Mouse (Mus musculus) forebrain, embryonic 15.5 days (tissue): ENCODE data around the gene Dcbld1. TPM values are rescaled to one million over a fixed set of nuclear protein-coding genes. Genes with fewer than 3 reads are reported as not detected.
A peak's percentile ranks its signal among the peaks of the same experiment; 100 is the strongest.
"Not testable (repeated sequence)": the region's sequence is repeated elsewhere in the genome, so short reads cannot be mapped to it uniquely, and the experiment has no call there.

Experiments
- ATAC-seq: fragments of 200-750 bp; cut with Nextera tagmentation; replicated peaks from 2 replicates; pipeline ENCODE4 v1.8.0; 2017; ENCODE audit warnings: mild to moderate bottlenecking, moderate TSS enrichment, moderate library complexity
- H3K27ac ChIP-seq: fragments of 300-500 bp; sonication (generic); replicated peaks from 2 replicates; pipeline ENCODE4 v1.5.1; 2015; ENCODE audit warnings: mild to moderate bottlenecking, inconsistent platforms
- H3K27me3 ChIP-seq: fragments of 300-500 bp; sonication (generic); 2 replicates; pipeline ENCODE4 v1.6.1; 2015; ENCODE audit warnings: inconsistent platforms
- H3K36me3 ChIP-seq: fragments of 300-500 bp; sonication (generic); 2 replicates; pipeline ENCODE4 v1.6.1; 2015; ENCODE audit warnings: mild to moderate bottlenecking, inconsistent platforms
- H3K4me1 ChIP-seq: fragments of 300-500 bp; sonication (generic); 2 replicates; pipeline ENCODE4 v1.6.1; 2015; ENCODE audit warnings: inconsistent platforms
- H3K4me2 ChIP-seq: fragments of 300-500 bp; sonication (generic); replicated peaks from 2 replicates; pipeline ENCODE4 v1.6.1; 2015; ENCODE audit warnings: mild to moderate bottlenecking, inconsistent platforms
- H3K4me3 ChIP-seq: fragments of 300-500 bp; sonication (generic); 2 replicates; pipeline ENCODE4 v1.5.1; 2015; ENCODE audit warnings: mild to moderate bottlenecking, inconsistent platforms
- H3K9ac ChIP-seq: fragments of 300-500 bp; sonication (generic); replicated peaks from 2 replicates; pipeline ENCODE4 v1.6.1; 2015; ENCODE audit warnings: mild to moderate bottlenecking, inconsistent platforms
- H3K9me3 ChIP-seq: fragments of 300-500 bp; sonication (generic); 2 replicates; pipeline ENCODE4 v1.6.1; 2016; ENCODE audit warnings: inconsistent platforms
- WGBS: fragments of 180-500 bp; shearing (Covaris S2); methylation state at CpG from one replicate; pipeline ENCODE4 v1.1.7; 2015; ENCODE audit warnings: mixed read lengths; 5-methylcytosine and 5-hydroxymethylcytosine counted together
- polyA plus RNA-seq: library from polyadenylated mRNA; unstranded; fragments of >200 nt; fragmentation: Nextera tagmentation; extraction: Ambion mirVana; gene quantifications from 2 replicates; pipeline ENCODE4 v1.2.1, GENCODE M21; 2015

Gene Dcbld1
- polyA plus RNA-seq, 1 experiment from 2014 or later = 22.0 TPM

- Histone ChIP-seq H3K4me3 (no peak overlapping the region), H3K27ac (no peak overlapping the region), H3K4me1 (peaks cover 26% of the 10 kb centered on the region), H3K27me3 (no peaks in the 10 kb centered on the region), H3K9ac (no peak overlapping the region), H3K4me2 (no peak overlapping the region), H3K36me3 (no peaks in the 10 kb centered on the region), H3K9me3 (no peaks in the 10 kb centered on the region)
- ATAC-seq = no peak
- 95% methylated on average over 5 of the region's 5 CpGs for WGBS
Observed at GRCm38 (mm10) chr10:52271385-52271784, 38.0 kb downstream of the Dcbld1 start.

- Histone ChIP-seq H3K9me3 (no peaks in the 10 kb centered on the region), H3K4me3 (no peak overlapping the region), H3K4me1 (peaks cover 26% of the 10 kb centered on the region), H3K9ac (no peak overlapping the region), H3K27ac (no peak overlapping the region), H3K27me3 (no peaks in the 10 kb centered on the region), H3K36me3 (no peaks in the 10 kb centered on the region), H3K4me2 (no peak overlapping the region)
- WGBS = 64% methylated on average over 2 of the region's 2 CpGs
- no peak for ATAC-seq
Observed at GRCm38 (mm10) chr10:52273012-52273411, 39.6 kb downstream of the Dcbld1 start.

- H3K27ac ChIP-seq = peak overlapping the region; percentile 67
- H3K4me2 ChIP-seq = peak overlapping the region; percentile 25
- WGBS = 6% methylated on average over 8 of the region's 8 CpGs
- no peaks in the 10 kb centered on the region for H3K9me3 ChIP-seq
- ATAC-seq = peak; percentile 88
- peaks cover 26% of the 10 kb centered on the region for H3K4me1 ChIP-seq
- no peaks in the 10 kb centered on the region for H3K27me3 ChIP-seq
- H3K9ac ChIP-seq = no peak overlapping the region
- no peak overlapping the region for H3K4me3 ChIP-seq
- no peaks in the 10 kb centered on the region for H3K36me3 ChIP-seq
Observed at GRCm38 (mm10) chr10:52274001-52274909, 40.8 kb downstream of the Dcbld1 start.

GRCm38 (mm10) chr10:52274910-52275604 lies 41.6 kb downstream of the Dcbld1 start:
- 26% methylated on average over 15 of the region's 15 CpGs for WGBS
- Histone ChIP-seq H3K9ac (no peak overlapping the region), H3K4me1 (peaks cover 26% of the 10 kb centered on the region), H3K27ac (peak overlapping the region; percentile 67), H3K27me3 (no peaks in the 10 kb centered on the region), H3K9me3 (no peaks in the 10 kb centered on the region), H3K4me3 (no peak overlapping the region), H3K36me3 (no peaks in the 10 kb centered on the region), H3K4me2 (peak overlapping the region; percentile 25)
- peak; percentile 36 for ATAC-seq

GRCm38 (mm10) chr10:52276579-52276978 lies 43.2 kb downstream of the Dcbld1 start:
- Histone ChIP-seq H3K4me1 (peaks cover 26% of the 10 kb centered on the region), H3K36me3 (no peaks in the 10 kb centered on the region), H3K4me3 (no peak overlapping the region), H3K27ac (no peak overlapping the region), H3K9me3 (no peaks in the 10 kb centered on the region), H3K27me3 (no peaks in the 10 kb centered on the region), H3K4me2 (no peak overlapping the region), H3K9ac (no peak overlapping the region)
- 83% methylated on average over 3 of the region's 3 CpGs for WGBS
- ATAC-seq = no peak

GRCm38 (mm10) chr10:52277564-52277963 lies 44.1 kb downstream of the Dcbld1 start:
- not testable (repeated sequence) for H3K4me3 ChIP-seq, ATAC-seq, H3K4me2 ChIP-seq, H3K9ac ChIP-seq, H3K36me3 ChIP-seq, H3K9me3 ChIP-seq, H3K27ac ChIP-seq, H3K27me3 ChIP-seq
- WGBS = 93% methylated on average over 8 of the region's 8 CpGs
- H3K4me1 ChIP-seq = peaks cover 26% of the 10 kb centered on the region

GRCm38 (mm10) chr10:52278011-52278434 lies 44.6 kb downstream of the Dcbld1 start:
- no peak for ATAC-seq
- H3K4me3 ChIP-seq = no peak overlapping the region
- 82% methylated on average over 9 of the region's 9 CpGs for WGBS
- no peak overlapping the region for H3K4me2 ChIP-seq
- no peaks in the 10 kb centered on the region for H3K9me3 ChIP-seq
- H3K4me1 ChIP-seq = peaks cover 24% of the 10 kb centered on the region
- H3K36me3 ChIP-seq = no peaks in the 10 kb centered on the region
- no peaks in the 10 kb centered on the region for H3K27me3 ChIP-seq
- H3K27ac ChIP-seq = no peak overlapping the region
- H3K9ac ChIP-seq = no peak overlapping the region

GRCm38 (mm10) chr10:52278866-52279265 lies 45.4 kb downstream of the Dcbld1 start:
- ATAC-seq = no peak
- Histone ChIP-seq H3K36me3 (no peaks in the 10 kb centered on the region), H3K4me2 (no peak overlapping the region), H3K9ac (no peak overlapping the region), H3K9me3 (no peaks in the 10 kb centered on the region), H3K27me3 (no peaks in the 10 kb centered on the region), H3K4me1 (peaks cover 21% of the 10 kb centered on the region), H3K4me3 (no peak overlapping the region), H3K27ac (no peak overlapping the region)
- WGBS = 70% methylated on average over 3 of the region's 3 CpGs

- no peak for ATAC-seq
- WGBS = 81% methylated on average over 4 of the region's 4 CpGs
- Histone ChIP-seq H3K36me3 (no peaks in the 10 kb centered on the region), H3K27me3 (no peaks in the 10 kb centered on the region), H3K4me1 (peaks cover 11% of the 10 kb centered on the region), H3K4me2 (no peak overlapping the region), H3K9ac (no peak overlapping the region), H3K9me3 (no peaks in the 10 kb centered on the region), H3K4me3 (no peak overlapping the region), H3K27ac (no peak overlapping the region)
Observed at GRCm38 (mm10) chr10:52279876-52280275, 46.5 kb downstream of the Dcbld1 start.

GRCm38 (mm10) chr10:52280623-52281022 lies 47.2 kb downstream of the Dcbld1 start:
- Histone ChIP-seq H3K9ac (no peak overlapping the region), H3K4me3 (no peak overlapping the region), H3K27me3 (no peaks in the 10 kb centered on the region), H3K27ac (no peak overlapping the region), H3K4me2 (no peak overlapping the region), H3K36me3 (no peaks in the 10 kb centered on the region), H3K4me1 (peaks cover 4% of the 10 kb centered on the region; the same call in 1 of the 2 replicates), H3K9me3 (no peaks in the 10 kb centered on the region)
- ATAC-seq = no peak
- 95% methylated on average over 3 of the region's 3 CpGs for WGBS

- no peaks in the 10 kb centered on the region for H3K4me1 ChIP-seq
- no peaks in the 10 kb centered on the region for H3K9me3 ChIP-seq
- H3K9ac ChIP-seq = no peak overlapping the region
Observed at GRCm38 (mm10) chr10:52281337-52281736, 47.9 kb downstream of the Dcbld1 start.

GRCm38 (mm10) chr10:52284578-52284977 lies 51.2 kb downstream of the Dcbld1 start:
- Histone ChIP-seq H3K36me3 (no peaks in the 10 kb centered on the region), H3K27ac (no peak overlapping the region), H3K9ac (no peak overlapping the region), H3K9me3 (no peaks in the 10 kb centered on the region), H3K27me3 (no peaks in the 10 kb centered on the region), H3K4me1 (peaks cover 8% of the 10 kb centered on the region; the same call in 1 of the 2 replicates), H3K4me3 (no peak overlapping the region), H3K4me2 (no peak overlapping the region)
- ATAC-seq = no peak
- WGBS = 77% methylated on average over 8 of the region's 8 CpGs

More at GRCm38 (mm10) chr10:52281337-52281736, 47.9 kb downstream of the Dcbld1 start:
- no peak overlapping the region for H3K4me2 ChIP-seq
- no peaks in the 10 kb centered on the region for H3K36me3 ChIP-seq
- ATAC-seq = no peak
- no peak overlapping the region for H3K27ac ChIP-seq
- H3K4me3 ChIP-seq = no peak overlapping the region
- H3K27me3 ChIP-seq = no peaks in the 10 kb centered on the region
